Mouse (Mus musculus): ENCODE measurements around the gene Swi5. TPM values are rescaled to one million over a fixed set of nuclear protein-coding genes. Genes with fewer than 3 reads are reported as not detected.

The Swi5 gene
- polyA plus RNA-seq, 1 experiment from 2014 or later, result 404 TPM

- Histone ChIP-seq H3K9me3 (no peaks in the 10 kb centered on the region), H3K4me1 (peaks cover 26% of the 10 kb centered on the region), H3K4me3 (peak overlapping the region; percentile 80), H3K4me2 (peak overlapping the region; percentile 86), H3K27me3 (replicated peaks) (no peaks in the 10 kb centered on the region), H3K27ac (peak overlapping the region; percentile 70), H3K9ac (peak overlapping the region; percentile 74), H3K36me3 (replicated peaks) (peaks cover 10% of the 10 kb centered on the region; the same call in 1 of the 2 replicates)
- 1% methylated on average over 29 of the region's 29 CpGs for WGBS
- peak; percentile 67 for ATAC-seq (replicated peaks)
These were observed 576 bp upstream of the Swi5 start for GRCm38 (mm10) chr2:32288371-32288931.

DNA sequence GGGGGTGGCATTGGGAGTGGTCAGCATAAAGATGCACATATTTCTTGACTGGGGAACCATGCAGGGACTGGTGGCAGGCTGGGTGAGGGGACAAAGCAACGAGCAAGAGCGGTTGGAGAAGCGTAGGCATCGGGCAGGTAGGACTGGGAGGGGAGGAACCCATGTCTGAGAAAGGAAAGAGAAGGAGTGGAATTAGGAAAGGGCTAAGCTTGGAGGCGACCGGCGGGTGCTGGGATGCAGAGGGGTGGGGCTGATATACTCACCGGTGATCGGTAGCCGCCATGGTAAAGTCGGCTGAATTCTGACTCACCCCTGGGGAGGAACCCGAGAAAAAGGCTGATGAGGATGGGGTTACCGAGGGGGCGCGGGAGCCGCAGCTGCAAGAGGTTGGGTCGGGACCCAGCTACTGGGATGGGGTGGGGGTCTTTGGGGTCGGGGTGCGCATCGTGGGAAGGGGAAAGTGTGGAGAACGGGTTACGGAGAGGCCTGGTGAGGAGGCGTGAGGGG is 488 bp downstream of the Swi5 start, which contains the start of gene Golga2:
Golga2 (plus strand) TSS at position 51 of the 507 bp plus-strand sequence.
- Histone ChIP-seq H3K4me2 (peak within 1 kb of the TSS; percentile 86), H3K4me3 (peak within 1 kb of the TSS; percentile 80), H3K4me1 (peaks cover 26% of the 10 kb centered on the region), H3K36me3 (replicated peaks) (peaks cover 9% of the 10 kb centered on the region; the same call in 1 of the 2 replicates), H3K9me3 (no peaks in the 10 kb centered on the region), H3K27me3 (replicated peaks) (no peaks in the 10 kb centered on the region), H3K27ac (peak within 1 kb of the TSS; percentile 74), H3K9ac (peak within 1 kb of the TSS; percentile 85)
- WGBS, result under 1% methylated on average over 23 of the region's 23 CpGs
- no peak for ATAC-seq (replicated peaks)

DNA sequence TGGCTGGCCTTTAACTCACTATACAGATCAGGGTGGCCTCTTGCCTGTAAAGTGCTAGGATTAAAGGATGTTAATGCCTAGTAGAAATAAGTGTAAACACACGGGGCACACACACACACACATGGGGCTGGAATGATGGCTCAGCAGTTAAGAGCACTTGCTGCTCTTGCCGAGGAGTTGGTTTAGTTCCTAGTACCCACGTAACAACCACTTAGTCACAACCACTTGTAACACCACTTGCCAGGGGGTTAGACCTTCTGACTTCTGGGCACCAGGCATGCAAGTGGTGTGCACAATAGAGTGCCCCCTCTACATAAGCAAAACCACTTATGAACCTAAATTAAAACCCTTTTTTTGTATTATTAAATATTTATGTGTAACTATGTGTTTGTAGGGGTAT is 3.9 kb downstream of the Swi5 start:
- ATAC-seq (replicated peaks), result no peak
- Histone ChIP-seq H3K9ac (no peak overlapping the region), H3K4me2 (no peak overlapping the region), H3K4me3 (no peak overlapping the region), H3K27ac (no peak overlapping the region), H3K4me1 (peaks cover 16% of the 10 kb centered on the region), H3K9me3 (no peaks in the 10 kb centered on the region), H3K27me3 (replicated peaks) (no peaks in the 10 kb centered on the region), H3K36me3 (replicated peaks) (peaks cover 25% of the 10 kb centered on the region)
- WGBS, result 90% methylated on average over 3 of the region's 3 CpGs

DNA sequence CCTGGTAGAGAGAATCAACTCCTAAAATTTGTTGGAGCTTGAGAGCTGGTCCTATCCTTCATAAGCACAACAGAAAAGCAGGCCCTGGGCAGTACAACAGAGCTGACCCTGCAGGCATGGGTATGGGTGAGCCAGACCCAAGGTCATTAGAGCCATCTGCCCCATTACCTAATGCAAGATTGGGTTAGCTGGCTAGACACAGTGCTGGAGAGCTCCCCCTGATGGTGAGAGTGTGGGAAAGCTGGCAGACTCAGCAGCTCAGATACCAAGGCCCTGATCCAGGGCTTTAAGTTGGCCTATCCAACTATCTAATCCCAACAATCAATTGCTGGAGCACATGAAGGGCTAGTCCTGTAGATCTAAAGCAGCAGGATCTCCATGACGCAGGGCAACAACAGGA is 5.1 kb downstream of the Swi5 start:
- no peak overlapping the region for H3K4me2 ChIP-seq
- H3K27me3 ChIP-seq (replicated peaks), result no peaks in the 10 kb centered on the region
- no peak for ATAC-seq (replicated peaks)
- no peak overlapping the region for H3K4me3 ChIP-seq
- H3K9ac ChIP-seq, result no peak overlapping the region
- 95% methylated on average over 1 of the region's 1 CpGs for WGBS
- H3K4me1 ChIP-seq, result peaks cover 12% of the 10 kb centered on the region
- H3K27ac ChIP-seq, result no peak overlapping the region
- H3K36me3 ChIP-seq (replicated peaks), result peaks cover 36% of the 10 kb centered on the region
- no peaks in the 10 kb centered on the region for H3K9me3 ChIP-seq

GRCm38 (mm10) chr2:32282289-32282688 is 5.6 kb downstream of the Swi5 start:
- no peaks in the 10 kb centered on the region for H3K27me3 ChIP-seq (replicated peaks)
- H3K4me1 ChIP-seq, result peaks cover 12% of the 10 kb centered on the region
- no peak overlapping the region for H3K9ac ChIP-seq
- H3K4me2 ChIP-seq, result no peak overlapping the region
- WGBS, result 94% methylated on average over 2 of the region's 2 CpGs
- no peak overlapping the region for H3K27ac ChIP-seq
- peaks cover 39% of the 10 kb centered on the region for H3K36me3 ChIP-seq (replicated peaks)
- H3K9me3 ChIP-seq, result no peaks in the 10 kb centered on the region
- no peak overlapping the region for H3K4me3 ChIP-seq
- ATAC-seq (replicated peaks), result no peak

GRCm38 (mm10) chr2:32275823-32276222 is 12.1 kb downstream of the Swi5 start:
- Histone ChIP-seq H3K36me3 (replicated peaks) (peaks cover 33% of the 10 kb centered on the region), H3K9ac (no peak overlapping the region), H3K4me3 (no peak overlapping the region), H3K27me3 (replicated peaks) (no peaks in the 10 kb centered on the region), H3K4me1 (no peaks in the 10 kb centered on the region), H3K27ac (no peak overlapping the region), H3K4me2 (no peak overlapping the region), H3K9me3 (no peaks in the 10 kb centered on the region)
- 81% methylated on average over 3 of the region's 3 CpGs for WGBS
- no peak for ATAC-seq (replicated peaks)

- peaks cover 13% of the 10 kb centered on the region; the same call in 1 of the 2 replicates for H3K36me3 ChIP-seq (replicated peaks)
- H3K9ac ChIP-seq, result no peak overlapping the region; the same call in 1 of the 2 replicates
- H3K9me3 ChIP-seq, result no peaks in the 10 kb centered on the region
- 17% methylated on average over 4 of the region's 4 CpGs for WGBS
- peak overlapping the region; percentile 71; the same call in 1 of the 2 replicates for H3K4me2 ChIP-seq
- ATAC-seq (replicated peaks), result peak; percentile 19
- peaks cover 16% of the 10 kb centered on the region for H3K4me1 ChIP-seq
- peak overlapping the region; percentile 70 for H3K4me3 ChIP-seq
- H3K27me3 ChIP-seq (replicated peaks), result no peaks in the 10 kb centered on the region
- H3K27ac ChIP-seq, result no peak overlapping the region
These were observed 27.2 kb downstream of the Swi5 start for GRCm38 (mm10) chr2:32260635-32261034.

- H3K4me2 ChIP-seq, result peak within 1 kb of the TSS; percentile 71
- H3K4me1 ChIP-seq, result peaks cover 16% of the 10 kb centered on the region
- H3K9ac ChIP-seq, result peak within 1 kb of the TSS; percentile 71
- H3K27me3 ChIP-seq (replicated peaks), result no peaks in the 10 kb centered on the region
- no peaks in the 10 kb centered on the region for H3K9me3 ChIP-seq
- H3K4me3 ChIP-seq, result peak within 1 kb of the TSS; percentile 70
- H3K36me3 ChIP-seq (replicated peaks), result peaks cover 13% of the 10 kb centered on the region; the same call in 1 of the 2 replicates
- peak; percentile 94 for ATAC-seq (replicated peaks)
- 2% methylated on average over 59 of the region's 59 CpGs for WGBS
- H3K27ac ChIP-seq, result peak within 1 kb of the TSS; percentile 64
These were observed 28.0 kb downstream of the Swi5 start, which contains the start of gene Uck1 for GRCm38 (mm10) chr2:32259657-32260417. Gene Uck1, minus strand, starts transcription at chr2:32260159.

DNA sequence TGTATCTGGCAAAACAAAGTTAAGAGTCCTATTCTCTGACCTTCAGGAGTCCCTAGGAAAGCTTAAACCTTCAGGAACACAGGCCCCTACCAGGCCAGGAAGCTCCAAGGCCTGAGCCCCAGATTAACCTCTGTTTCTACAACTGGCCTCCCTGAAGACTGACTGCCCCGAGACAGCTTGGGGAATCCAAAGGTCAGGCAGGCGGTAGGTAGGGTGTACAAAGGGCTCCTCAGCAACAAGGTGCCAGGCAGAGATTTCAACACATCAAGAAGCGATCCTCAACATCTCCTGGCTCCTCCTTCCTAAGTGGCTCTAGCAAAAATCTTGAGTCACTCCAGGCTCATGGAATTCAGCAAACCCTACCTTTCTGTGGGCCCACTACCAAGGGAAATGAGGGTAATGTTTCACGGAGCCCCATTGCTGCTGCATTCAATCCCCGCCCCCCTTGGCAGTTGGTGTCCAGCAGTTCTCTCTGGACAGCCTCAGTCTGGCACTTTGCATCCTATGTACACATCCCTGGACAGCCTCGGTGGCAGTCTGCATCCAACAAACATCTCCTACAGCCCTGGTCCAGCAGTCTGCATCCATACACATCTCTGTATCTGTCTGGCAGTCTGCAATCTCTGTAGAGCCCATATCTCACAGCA is 28.9 kb downstream of the Swi5 start:
- peak overlapping the region; percentile 71 for H3K9ac ChIP-seq
- H3K27me3 ChIP-seq (replicated peaks), result no peaks in the 10 kb centered on the region
- peak overlapping the region; percentile 71 for H3K4me2 ChIP-seq
- no peak for ATAC-seq (replicated peaks)
- no peak overlapping the region for H3K27ac ChIP-seq
- 51% methylated on average over 6 of the region's 6 CpGs for WGBS
- H3K36me3 ChIP-seq (replicated peaks), result peaks cover 21% of the 10 kb centered on the region; the same call in 1 of the 2 replicates
- H3K4me3 ChIP-seq, result peak overlapping the region; percentile 70
- H3K9me3 ChIP-seq, result no peaks in the 10 kb centered on the region
- H3K4me1 ChIP-seq, result peaks cover 16% of the 10 kb centered on the region

GRCm38 (mm10) chr2:32256273-32256672 is 31.6 kb downstream of the Swi5 start:
- no peaks in the 10 kb centered on the region for H3K9me3 ChIP-seq
- no peak overlapping the region for H3K27ac ChIP-seq
- H3K4me3 ChIP-seq, result no peak overlapping the region
- ATAC-seq (replicated peaks), result no peak
- H3K9ac ChIP-seq, result no peak overlapping the region
- WGBS, result 92% methylated on average over 11 of the region's 11 CpGs
- no peak overlapping the region for H3K4me2 ChIP-seq
- H3K4me1 ChIP-seq, result peaks cover 16% of the 10 kb centered on the region
- no peaks in the 10 kb centered on the region for H3K27me3 ChIP-seq (replicated peaks)
- peaks cover 30% of the 10 kb centered on the region; the same call in 1 of the 2 replicates for H3K36me3 ChIP-seq (replicated peaks)

DNA sequence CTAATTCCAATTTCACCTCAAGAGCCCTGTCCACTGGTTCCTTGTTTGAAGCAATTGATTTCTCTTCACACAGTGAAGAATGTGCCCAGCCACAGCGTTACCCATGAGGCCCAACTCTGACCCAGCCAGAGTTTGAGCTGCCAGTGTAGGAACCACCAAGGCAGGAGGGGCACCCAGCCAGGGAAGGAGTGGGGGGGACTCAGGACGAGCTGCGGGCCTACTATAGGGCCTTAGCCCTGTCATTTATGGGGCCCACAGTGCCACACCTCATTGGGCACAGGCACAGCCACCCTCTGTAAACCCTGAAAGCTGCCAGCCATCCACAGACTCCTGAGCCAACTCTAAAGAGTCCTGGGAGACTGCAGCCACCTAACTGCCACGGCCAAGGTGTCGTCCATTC is 33.3 kb downstream of the Swi5 start:
- Histone ChIP-seq H3K4me1 (peaks cover 11% of the 10 kb centered on the region), H3K9me3 (no peaks in the 10 kb centered on the region), H3K4me3 (no peak overlapping the region), H3K27ac (no peak overlapping the region), H3K36me3 (replicated peaks) (peaks cover 30% of the 10 kb centered on the region; the same call in 1 of the 2 replicates), H3K4me2 (no peak overlapping the region), H3K9ac (no peak overlapping the region), H3K27me3 (replicated peaks) (no peaks in the 10 kb centered on the region)
- no peak for ATAC-seq (replicated peaks)
- 82% methylated on average over 5 of the region's 5 CpGs for WGBS

GRCm38 (mm10) chr2:32253352-32253751 is 34.5 kb downstream of the Swi5 start:
- Histone ChIP-seq H3K4me1 (peaks cover under 1% of the 10 kb centered on the region; the same call in 1 of the 2 replicates), H3K4me2 (no peak overlapping the region), H3K36me3 (replicated peaks) (peaks cover 34% of the 10 kb centered on the region; the same call in 1 of the 2 replicates), H3K27ac (no peak overlapping the region), H3K27me3 (replicated peaks) (no peaks in the 10 kb centered on the region), H3K9ac (no peak overlapping the region), H3K9me3 (no peaks in the 10 kb centered on the region), H3K4me3 (no peak overlapping the region)
- WGBS, result 100% methylated on average over 1 of the region's 1 CpGs
- ATAC-seq (replicated peaks), result no peak
